Mouse (Mus musculus): ENCODE results near the gene Tenm4.

Gene Tenm4

DNA sequence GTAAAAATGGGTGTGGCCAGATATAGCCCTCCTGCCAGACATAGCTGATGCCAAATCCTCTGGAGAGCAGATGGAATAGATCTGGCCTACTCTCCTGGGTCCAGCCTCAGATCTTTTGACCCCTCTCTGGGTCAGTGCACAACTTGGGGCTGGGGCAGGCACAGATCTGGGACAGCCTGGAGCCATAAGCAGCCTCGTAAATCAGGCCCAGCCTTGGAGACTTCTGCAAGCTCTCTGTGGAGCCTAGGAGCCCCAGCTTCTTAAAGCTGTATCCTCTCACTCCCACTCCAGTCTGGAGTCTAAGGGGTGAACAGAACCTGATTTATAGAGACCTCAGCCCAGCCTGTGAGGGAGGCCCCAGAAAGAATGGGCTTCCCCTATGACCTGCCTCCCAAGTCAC, 354.3 kb downstream of the Tenm4 start:
- DNase-seq (ENCODE audit: low spot score in 2 of 2), result no peak

DNA sequence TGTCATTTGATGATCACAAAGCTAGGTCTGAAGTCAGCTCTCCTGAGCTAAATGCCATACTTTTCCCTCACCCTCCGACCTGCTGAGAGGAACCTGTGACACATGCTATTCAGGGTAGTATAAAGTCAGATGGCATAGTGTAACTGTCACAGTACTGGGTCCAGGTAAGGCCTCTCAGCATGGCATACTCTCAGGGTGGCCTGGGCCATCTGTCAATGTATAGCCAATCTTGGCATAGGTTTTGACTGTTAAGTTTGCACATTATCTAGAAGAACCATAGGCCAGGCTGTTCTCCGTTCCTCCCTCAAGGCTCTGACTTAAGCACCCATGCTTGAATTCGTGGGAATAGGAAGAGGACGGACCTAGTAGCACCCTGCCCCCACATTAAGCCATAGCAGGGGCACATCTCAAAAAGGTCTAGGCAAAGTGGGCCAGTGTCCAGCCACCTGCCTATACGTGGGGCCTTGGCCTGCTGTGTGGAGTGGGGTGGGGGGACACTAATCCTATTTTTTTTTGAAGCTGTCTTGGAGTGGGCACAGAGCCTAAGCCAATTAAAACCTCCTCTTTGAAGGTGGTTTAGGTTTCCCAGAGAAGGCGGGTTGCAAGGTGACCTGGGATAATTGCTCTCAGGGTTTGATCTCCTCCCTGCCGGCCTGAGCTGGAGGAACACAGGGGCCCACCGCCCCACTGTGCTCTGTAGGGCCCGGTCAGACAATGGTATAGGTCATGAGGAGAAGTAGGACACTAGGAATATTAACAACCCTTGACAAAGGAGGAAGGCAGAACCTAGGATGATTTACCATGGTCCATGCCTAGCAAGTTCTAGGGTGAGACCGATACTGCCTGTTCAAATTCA, 359.8 kb downstream of the Tenm4 start:
- DNase-seq (ENCODE audit: low spot score in 2 of 2), result no peak

- DNase-seq (ENCODE audit: low spot score in 2 of 2), result no peak
Measured at GRCm38 (mm10) chr7:96531954-96532737, 361.1 kb downstream of the Tenm4 start.

DNA sequence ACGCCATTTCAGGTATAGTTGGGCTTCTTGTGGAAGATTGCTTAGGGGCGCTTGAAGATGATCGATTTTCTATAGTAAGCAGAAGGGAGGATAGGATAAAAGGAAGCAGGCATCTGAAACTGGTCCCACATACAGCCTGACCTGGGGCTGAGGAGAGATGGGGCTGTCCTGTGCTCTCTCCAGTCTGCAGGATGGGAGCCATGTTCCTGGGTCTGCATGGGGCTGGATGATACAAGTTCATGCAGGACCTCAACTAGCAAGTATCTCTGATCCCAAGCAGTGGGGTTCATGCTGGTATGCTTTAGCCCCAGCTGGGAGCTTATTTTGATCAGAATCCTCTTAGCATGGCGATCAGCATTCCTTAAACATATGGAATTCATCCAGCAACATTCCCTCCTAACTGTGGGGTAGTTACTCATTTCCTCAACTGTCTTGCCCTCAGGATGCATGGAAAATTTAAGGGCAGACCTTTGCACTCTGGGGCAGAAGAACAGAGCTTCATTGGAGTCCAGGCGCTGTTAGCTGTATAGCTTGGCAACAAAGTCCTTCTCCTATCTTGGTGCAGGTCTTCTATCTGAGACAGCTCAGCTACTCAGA, 361.9 kb downstream of the Tenm4 start:
- no peak for DNase-seq (ENCODE audit: low spot score in 2 of 2)

DNA sequence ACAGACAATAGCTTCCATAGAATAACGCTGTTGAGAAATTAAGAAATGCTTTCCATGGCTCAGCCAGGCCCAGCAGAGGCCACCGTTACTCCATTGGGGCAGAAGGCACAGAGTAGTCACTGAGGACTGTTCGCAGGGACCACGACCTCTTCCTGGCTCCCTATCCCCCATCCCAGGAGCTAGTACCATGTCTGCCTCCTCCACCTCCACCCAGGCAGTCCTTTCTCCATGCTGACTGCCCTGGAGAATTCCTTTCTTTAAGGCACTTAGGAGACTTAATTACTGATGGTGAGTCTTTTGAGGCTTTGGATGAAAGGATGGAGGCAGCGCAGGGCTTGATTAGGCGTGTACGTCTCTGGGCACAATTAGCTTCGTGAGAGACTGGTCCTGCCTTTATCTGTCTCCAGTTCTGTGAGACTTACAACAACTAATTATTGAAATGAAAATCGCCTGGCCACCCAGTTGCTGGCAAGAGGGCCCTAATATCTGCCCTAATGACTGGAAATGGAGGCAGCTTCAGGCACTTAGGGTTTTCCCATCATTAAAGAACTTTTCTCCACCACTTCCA, 365.4 kb downstream of the Tenm4 start:
- no peak for DNase-seq (ENCODE audit: low spot score in 2 of 2)

- DNase-seq (ENCODE audit: low spot score in 2 of 2), result peak in 1 of 2 experiments; percentile 39
Measured at GRCm38 (mm10) chr7:96539248-96540034, 368.4 kb downstream of the Tenm4 start.

DNA sequence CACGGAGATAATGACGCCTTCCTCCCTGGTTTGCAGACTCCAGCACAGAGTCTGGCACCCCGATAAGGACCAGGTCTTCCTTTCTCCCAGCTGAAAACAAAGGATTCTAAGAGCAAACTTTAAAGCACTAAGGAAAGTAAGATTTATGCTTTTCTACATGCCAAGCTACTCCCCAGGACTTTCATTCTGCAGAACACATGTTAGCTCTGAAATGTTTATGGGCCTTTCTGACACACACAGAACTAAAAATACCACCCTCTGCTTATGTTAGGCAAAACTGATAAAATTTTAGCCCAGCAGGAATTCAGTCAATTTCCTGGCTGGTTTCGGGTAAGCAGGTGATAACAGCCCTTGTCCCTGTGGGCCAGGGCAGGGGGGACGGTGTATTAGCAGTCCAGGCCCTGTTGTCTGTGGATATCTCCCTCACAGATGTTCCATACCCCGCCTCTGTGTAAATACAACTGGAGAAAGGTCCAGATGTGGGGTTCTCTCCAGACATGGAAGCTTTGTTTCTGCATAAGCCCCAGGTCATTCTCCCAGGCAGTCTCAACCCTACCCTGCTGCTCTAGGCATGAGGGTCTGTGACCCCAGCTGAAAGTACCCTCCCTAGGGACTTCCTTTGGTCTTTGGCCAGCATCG, 369.5 kb downstream of the Tenm4 start:
- no peak for DNase-seq (ENCODE audit: low spot score in 2 of 2)

DNA sequence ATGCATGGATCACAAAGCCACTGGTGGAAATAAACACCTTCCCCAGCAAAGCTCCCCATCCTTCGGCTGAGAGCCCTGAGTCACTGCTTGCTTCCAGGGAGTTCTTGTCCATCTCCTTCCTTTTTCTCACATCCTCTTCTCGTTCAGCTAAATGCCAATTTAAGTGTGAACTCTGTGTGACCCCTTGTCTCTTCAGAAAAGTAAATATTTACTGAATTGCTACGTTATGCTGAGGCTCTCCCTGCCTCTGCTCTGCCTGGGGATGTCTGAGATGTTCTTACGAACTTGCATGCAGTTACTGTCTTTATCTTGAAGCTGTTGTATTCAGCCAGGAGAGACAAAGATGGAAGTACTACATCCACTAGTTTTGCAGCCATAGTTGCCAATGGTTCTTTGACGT, 374.9 kb downstream of the Tenm4 start:
- no peak for DNase-seq (ENCODE audit: low spot score in 2 of 2)

DNA sequence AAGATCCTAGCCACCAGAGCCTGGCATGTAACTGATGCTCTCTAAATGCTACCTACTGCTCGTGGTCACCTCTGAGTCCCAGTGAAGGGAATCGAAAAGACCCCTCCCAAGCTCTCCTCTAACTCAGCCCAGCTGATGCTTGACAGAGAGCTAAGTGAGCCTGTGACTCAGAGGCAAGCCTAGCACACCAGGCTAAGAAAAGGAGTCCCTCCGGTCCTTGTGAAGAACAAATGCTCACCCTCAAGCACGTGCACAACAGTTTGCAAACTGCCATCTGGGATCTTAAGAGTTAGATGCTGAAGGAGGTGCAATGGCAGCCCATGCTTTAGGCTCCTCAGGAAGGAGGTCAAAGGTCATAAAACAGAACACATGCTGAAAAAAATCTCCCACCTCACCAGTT, 380.8 kb downstream of the Tenm4 start:
- no peak for DNase-seq (ENCODE audit: low spot score in 2 of 2)

GRCm38 (mm10) chr7:96552292-96552860, 381.3 kb downstream of the Tenm4 start:
- DNase-seq (ENCODE audit: low spot score in 2 of 2), result no peak

DNA sequence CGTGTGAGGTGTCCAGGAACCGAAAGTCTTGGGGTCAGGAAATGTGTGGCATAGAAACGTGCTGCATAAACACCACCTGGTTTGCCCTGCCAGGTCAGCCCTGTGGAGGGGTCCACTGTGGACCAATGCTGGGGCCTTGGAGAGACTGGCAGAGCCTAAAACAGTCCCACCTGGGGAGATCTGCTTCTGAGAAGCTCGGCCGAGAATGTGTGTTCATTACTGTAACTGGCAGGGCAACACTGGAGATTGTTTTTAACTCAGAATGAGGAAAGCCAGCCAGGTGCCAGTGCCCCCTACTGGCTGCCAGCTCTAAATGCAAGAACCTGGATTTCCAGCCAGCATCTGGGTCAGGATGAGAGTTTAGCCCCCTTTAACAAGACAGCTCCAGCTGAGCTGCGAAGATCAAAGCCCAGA, 383.2 kb downstream of the Tenm4 start:
- peak; percentile 26 to 39 for DNase-seq (ENCODE audit: low spot score in 2 of 2)

DNA sequence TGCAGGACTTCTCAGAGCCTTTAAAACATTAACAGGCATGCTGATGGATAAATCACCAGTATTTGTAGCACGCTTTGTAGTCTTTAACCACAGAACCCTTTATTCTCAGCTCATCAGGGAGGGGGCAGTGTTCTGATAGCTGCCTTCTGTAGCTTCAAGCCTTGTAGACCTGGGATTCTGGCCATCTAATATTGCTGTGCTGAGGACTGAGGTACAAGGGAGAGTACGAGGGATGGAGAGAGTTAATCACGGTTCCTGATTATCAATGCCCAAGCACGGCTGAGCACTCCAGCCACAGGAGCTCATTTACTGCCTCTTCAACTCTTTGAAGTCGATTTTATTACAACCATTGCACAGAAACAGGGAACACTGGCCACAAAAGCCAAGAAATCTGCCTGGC, 384.2 kb downstream of the Tenm4 start:
- DNase-seq (ENCODE audit: low spot score in 2 of 2), result no peak

- DNase-seq (ENCODE audit: low spot score in 2 of 2), result no peak
Measured at GRCm38 (mm10) chr7:96556756-96557155, 385.7 kb downstream of the Tenm4 start.

DNA sequence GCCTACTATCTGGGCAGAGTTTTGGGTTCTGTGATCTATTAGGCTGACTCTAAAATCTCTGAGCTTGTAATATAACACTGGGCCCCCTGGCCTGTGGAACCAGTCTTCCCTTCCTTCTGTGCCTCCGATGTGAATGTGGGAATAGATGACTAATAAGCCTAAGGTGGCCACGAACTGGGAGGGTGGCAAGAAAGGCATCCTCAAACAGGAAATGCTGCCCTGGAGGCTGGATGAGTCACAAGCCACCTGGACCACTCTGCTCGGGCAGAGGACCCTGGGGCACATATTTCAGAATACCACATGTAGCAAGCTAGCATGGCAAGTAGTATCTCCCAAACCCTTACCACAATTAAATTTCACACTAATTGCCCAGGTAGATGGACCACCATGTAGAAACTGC, 391.8 kb downstream of the Tenm4 start:
- no peak for DNase-seq (ENCODE audit: low spot score in 2 of 2)

GRCm38 (mm10) chr7:96563329-96564065, 392.5 kb downstream of the Tenm4 start:
- no peak for DNase-seq (ENCODE audit: low spot score in 2 of 2)

GRCm38 (mm10) chr7:96565806-96566205, 394.8 kb downstream of the Tenm4 start:
- DNase-seq (ENCODE audit: low spot score in 2 of 2), result peak in 1 of 2 experiments; percentile 61

GRCm38 (mm10) chr7:96566260-96566659, 395.2 kb downstream of the Tenm4 start:
- no peak for DNase-seq (ENCODE audit: low spot score in 2 of 2)

GRCm38 (mm10) chr7:96568034-96568433, 397.0 kb downstream of the Tenm4 start:
- no peak for DNase-seq (ENCODE audit: low spot score in 2 of 2)

GRCm38 (mm10) chr7:96570965-96571364, 399.9 kb downstream of the Tenm4 start:
- DNase-seq (ENCODE audit: low spot score in 2 of 2), result no peak

DNA sequence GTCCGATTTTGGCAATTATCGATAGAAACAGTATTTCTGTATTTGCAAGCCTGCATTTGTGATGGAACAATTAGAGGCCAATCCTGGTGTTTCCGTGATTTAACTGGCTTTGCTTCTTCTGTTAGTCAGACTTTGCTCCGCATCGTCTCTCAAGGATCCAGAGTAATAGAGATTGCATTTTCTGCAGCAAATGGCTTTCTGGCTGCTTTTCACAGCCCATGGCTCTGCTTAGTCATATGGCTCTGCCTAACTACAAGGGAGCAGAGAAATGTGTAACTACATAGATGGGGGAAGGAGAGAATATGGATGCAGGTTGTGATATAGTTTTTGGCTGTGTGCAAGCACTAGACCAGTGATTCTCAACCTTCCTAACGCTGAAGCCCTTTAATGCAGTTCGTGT, 401.9 kb downstream of the Tenm4 start:
- DNase-seq (ENCODE audit: low spot score in 2 of 2), result no peak
